Mouse (Mus musculus): ENCODE results near the gene Cwc15. TPM values are rescaled to one million over a fixed set of nuclear protein-coding genes. Genes with fewer than 3 reads are reported as not detected.

Gene Cwc15
- polyA plus RNA-seq, 1 experiment from 2014 or later: 171 TPM

DNA sequence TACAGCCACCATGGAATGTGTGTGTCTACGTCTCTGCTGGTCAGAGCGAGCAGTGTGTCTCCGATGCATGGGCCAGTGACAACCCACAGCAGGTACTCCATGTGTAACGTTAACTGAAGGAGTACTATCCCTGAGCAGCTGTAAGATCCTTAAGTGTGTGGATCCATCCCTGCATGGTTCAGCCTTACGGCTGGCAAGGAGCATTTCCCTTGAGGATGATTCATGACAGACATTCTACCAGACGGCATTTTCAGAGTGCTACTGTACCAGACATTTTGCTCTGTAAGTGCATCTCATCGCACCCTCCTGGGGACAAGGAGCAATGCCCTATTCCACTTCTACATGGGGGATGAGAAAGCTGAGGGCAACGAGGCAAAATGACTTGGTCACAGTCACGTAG lies 59.6 kb downstream of the Cwc15 start:
- H3K4me1 ChIP-seq: no peaks in the 10 kb centered on the region
- no peak overlapping the region for H3K4me2 ChIP-seq
- peaks cover 91% of the 10 kb centered on the region for H3K36me3 ChIP-seq
- no peak overlapping the region for H3K4me3 ChIP-seq (replicated peaks)
- no peak for ATAC-seq (replicated peaks; ENCODE audit: low FRiP score)
- no peaks in the 10 kb centered on the region for H3K27me3 ChIP-seq
- no peak overlapping the region for H3K9ac ChIP-seq
- no peak overlapping the region for H3K27ac ChIP-seq
- H3K9me3 ChIP-seq (replicated peaks): no peaks in the 10 kb centered on the region
- 89% methylated on average over 9 of the region's 9 CpGs for WGBS

Other genes with a start within 250 kb of the Cwc15 start
- 20.9 and 21.7 TPM in 2 replicates for gene Sesn3, start 225.6 kb upstream of the Cwc15 start, polyA plus RNA-seq (2015; fragmentation: Nextera tagmentation; extraction: Ambion mirVana)
- gene Endod1, start 119.1 kb upstream of the Cwc15 start, polyA plus RNA-seq (2015; fragmentation: Nextera tagmentation; extraction: Ambion mirVana): 13.3 and 13.5 TPM in 2 replicates
- 0.24 and 0.34 TPM in 2 replicates for gene Kdm4d, start 135 bp upstream of the Cwc15 start, polyA plus RNA-seq (2015; fragmentation: Nextera tagmentation; extraction: Ambion mirVana)
- gene Amotl1, start 144.4 kb downstream of the Cwc15 start, polyA plus RNA-seq (2015; fragmentation: Nextera tagmentation; extraction: Ambion mirVana): 20.4 and 23.3 TPM in 2 replicates
- gene Piwil4, start 240.1 kb downstream of the Cwc15 start, polyA plus RNA-seq (2015; fragmentation: Nextera tagmentation; extraction: Ambion mirVana): 0.05 TPM in 1 of 2 replicates, not detected in the other